Mouse (Mus musculus) ES-Bruce4 (cell line): ENCODE measurements around the gene H2-Ab1. TPM values are rescaled to one million over a fixed set of nuclear protein-coding genes. Genes with fewer than 3 reads are reported as not detected.

ENCODE experiments used
- H3K27ac ChIP-seq: 2 replicates; pipeline ENCODE4 v1.5.1; 2012; ENCODE audit warnings: low read length, inconsistent platforms; ENCODE audit not compliant: insufficient read depth
- H3K27me3 ChIP-seq: 2 replicates; pipeline ENCODE4 v1.6.1; 2012; ENCODE audit warnings: mild to moderate bottlenecking, low read length, inconsistent platforms; ENCODE audit not compliant: control insufficient read depth, poor library complexity, insufficient read depth, severe bottlenecking
- H3K36me3 ChIP-seq: 2 replicates; pipeline ENCODE4 v1.6.1; 2012; ENCODE audit warnings: inconsistent platforms, mild to moderate bottlenecking, low read length, moderate library complexity; ENCODE audit not compliant: control insufficient read depth, poor library complexity, insufficient read depth, severe bottlenecking
- H3K4me1 ChIP-seq: one replicate; pipeline ENCODE4 v1.8.1; 2011; ENCODE audit warnings: low read length; ENCODE audit not compliant: control insufficient read depth, insufficient read depth
- H3K4me3 ChIP-seq: 2 replicates; pipeline ENCODE4 v1.5.1; 2011; ENCODE audit warnings: low read depth, mild to moderate bottlenecking, low read length
- H3K9ac ChIP-seq: 2 replicates; pipeline ENCODE4 v1.6.1; 2012; ENCODE audit warnings: low read depth, mild to moderate bottlenecking, inconsistent platforms; ENCODE audit not compliant: poor library complexity, severe bottlenecking
- H3K9me3 ChIP-seq: replicated peaks from 2 replicates; pipeline ENCODE4 v1.6.1; 2012; ENCODE audit warnings: mild to moderate bottlenecking, low read length, inconsistent platforms; ENCODE audit not compliant: control insufficient read depth, poor library complexity, insufficient read depth, severe bottlenecking
- CTCF ChIP-seq: IDR thresholded peaks from one replicate; pipeline ENCODE4 v1.8.1; 2011; ENCODE audit warnings: low read depth, low read length
- EP300 ChIP-seq: IDR thresholded peaks from 2 replicates; pipeline ENCODE4 v1.6.1; 2011; ENCODE audit warnings: low read depth, low read length; ENCODE audit not compliant: insufficient read depth
- POLR2A ChIP-seq: IDR thresholded peaks from one replicate; pipeline ENCODE4 v1.8.1; 2011; ENCODE audit warnings: low read length; ENCODE audit not compliant: insufficient read depth
- polyA plus RNA-seq: library from polyadenylated mRNA; stranded (reverse); fragments of >200 nt; gene quantifications from 2 replicates; pipeline ENCODE4 v1.2.4, GENCODE M21; 2011; ENCODE audit warnings: low read depth; ENCODE audit not compliant: missing spikeins, insufficient read depth, insufficient read length

Gene H2-Ab1
- polyA plus RNA-seq, 1 experiment = 2.4 TPM

- Histone ChIP-seq H3K9me3 (peaks cover 17% of the 10 kb centered on the region), H3K27ac (no peak overlapping the region), H3K4me3 (no peak overlapping the region), H3K9ac (no peak overlapping the region), H3K27me3 (no peaks in the 10 kb centered on the region), H3K36me3 (no peaks in the 10 kb centered on the region), H3K4me1 (no peaks in the 10 kb centered on the region)
- TF ChIP-seq CTCF (no peak), EP300 (no peak), POLR2A (no peak)
Observed at GRCm38 (mm10) chr17:34237741-34238140, 19.7 kb upstream of the H2-Ab1 start.

- H3K9me3 ChIP-seq = peaks cover 8% of the 10 kb centered on the region
- TF ChIP-seq POLR2A (no peak), EP300 (no peak), CTCF (no peak)
- H3K9ac ChIP-seq = no peak within 1 kb of the TSS
- no peaks in the 10 kb centered on the region for H3K4me1 ChIP-seq
- no peaks in the 10 kb centered on the region for H3K36me3 ChIP-seq
- no peak within 1 kb of the TSS for H3K27ac ChIP-seq
- H3K27me3 ChIP-seq = no peaks in the 10 kb centered on the region
- no peak within 1 kb of the TSS for H3K4me3 ChIP-seq
Observed at GRCm38 (mm10) chr17:34238706-34239105, 18.8 kb upstream of the H2-Ab1 start, which contains the start of gene H2-Ob. H2-Ob (plus strand) TSS chr17:34238903.

- Histone ChIP-seq H3K4me1 (no peaks in the 10 kb centered on the region), H3K27me3 (no peaks in the 10 kb centered on the region), H3K36me3 (no peaks in the 10 kb centered on the region), H3K9ac (no peak overlapping the region), H3K4me3 (no peak overlapping the region), H3K9me3 (peaks cover 3% of the 10 kb centered on the region; the same call in 1 of the 2 replicates), H3K27ac (no peak overlapping the region)
- TF ChIP-seq POLR2A (no peak), CTCF (no peak), EP300 (no peak)
Observed at GRCm38 (mm10) chr17:34239601-34240041, 17.9 kb upstream of the H2-Ab1 start.

GRCm38 (mm10) chr17:34240366-34240765 lies 17.1 kb upstream of the H2-Ab1 start:
- no peaks in the 10 kb centered on the region for H3K36me3 ChIP-seq
- no peaks in the 10 kb centered on the region for H3K9me3 ChIP-seq
- no peaks in the 10 kb centered on the region for H3K4me1 ChIP-seq
- H3K4me3 ChIP-seq = no peak overlapping the region
- no peak overlapping the region for H3K27ac ChIP-seq
- no peaks in the 10 kb centered on the region for H3K27me3 ChIP-seq
- H3K9ac ChIP-seq = no peak overlapping the region
- TF ChIP-seq CTCF = no peak
- no peak for TF ChIP-seq POLR2A
- no peak for TF ChIP-seq EP300

- H3K9ac ChIP-seq = no peak overlapping the region
- no peaks in the 10 kb centered on the region for H3K4me1 ChIP-seq
- no peak overlapping the region for H3K27ac ChIP-seq
- no peaks in the 10 kb centered on the region for H3K27me3 ChIP-seq
- no peaks in the 10 kb centered on the region for H3K36me3 ChIP-seq
- H3K4me3 ChIP-seq = no peak overlapping the region
- H3K9me3 ChIP-seq = no peaks in the 10 kb centered on the region
- TF ChIP-seq CTCF = no peak
- TF ChIP-seq POLR2A = no peak
- no peak for TF ChIP-seq EP300
Observed at GRCm38 (mm10) chr17:34240916-34241315, 16.6 kb upstream of the H2-Ab1 start.

- no peak overlapping the region for H3K27ac ChIP-seq
- no peaks in the 10 kb centered on the region for H3K36me3 ChIP-seq
- no peaks in the 10 kb centered on the region for H3K9me3 ChIP-seq
- no peaks in the 10 kb centered on the region for H3K27me3 ChIP-seq
- H3K4me3 ChIP-seq = no peak overlapping the region
- H3K4me1 ChIP-seq = no peaks in the 10 kb centered on the region
- H3K9ac ChIP-seq = no peak overlapping the region
- no peak for TF ChIP-seq POLR2A
- TF ChIP-seq EP300 = no peak
Observed at GRCm38 (mm10) chr17:34244656-34245055, 12.8 kb upstream of the H2-Ab1 start.
